Mouse (Mus musculus) inflammation-experienced regulatory T-cells, adult 16 weeks (primary cell): Measurements from ENCODE around the gene Olfr1502. TPM values are rescaled to one million over a fixed set of nuclear protein-coding genes. Genes with fewer than 3 reads are reported as not detected.

ENCODE experiments used
- polyA plus RNA-seq: library from polyadenylated mRNA; unstranded; fragments of 100-300 nt; shearing (Covaris generic); gene quantifications from one replicate; pipeline ENCODE4 v1.2.1, GENCODE M21; 2017

Gene Olfr1502
- not detected for polyA plus RNA-seq

GRCm38 (mm10) chr19:13861495-13861894 lies at the start of gene Olfr1502:
Olfr1502 (plus strand) TSS chr19:13861795.

GRCm38 (mm10) chr19:13819347-13819746 lies 42.2 kb upstream of the Olfr1502 start, which contains the start of gene Olfr1499:
Olfr1499 (minus strand) TSS chr19:13819447.

GRCm38 (mm10) chr19:13830388-13830787 lies 31.2 kb upstream of the Olfr1502 start, which contains the start of gene Olfr1500:
Olfr1500 (minus strand) TSS chr19:13830488.

GRCm38 (mm10) chr19:13850592-13850991 lies 11.0 kb upstream of the Olfr1502 start, which contains the start of gene Olfr1501:
Olfr1501 (minus strand) TSS chr19:13850692.

GRCm38 (mm10) chr19:13897828-13898227 lies 36.2 kb downstream of the Olfr1502 start, which contains the start of gene Olfr1504:
Olfr1504 (minus strand) TSS chr19:13897928.

Other genes starting within 250 kb of the Olfr1502 start
- not detected for gene Olfr1487, start 244.4 kb upstream of the Olfr1502 start, polyA plus RNA-seq
- gene Olfr1489, start 230.2 kb upstream of the Olfr1502 start, polyA plus RNA-seq, result not detected
- not detected for gene Olfr1490, start 210.7 kb upstream of the Olfr1502 start, polyA plus RNA-seq
- gene Olfr1491, start 164.5 kb upstream of the Olfr1502 start, polyA plus RNA-seq, result not detected
- not detected for gene Olfr1493-ps1, start 138.5 kb upstream of the Olfr1502 start, polyA plus RNA-seq
- gene Olfr1494, start 122.1 kb upstream of the Olfr1502 start, polyA plus RNA-seq, result not detected
- gene Olfr1495, start 97.2 kb upstream of the Olfr1502 start, polyA plus RNA-seq, result not detected
- not detected for gene Olfr1496, start 83.9 kb upstream of the Olfr1502 start, polyA plus RNA-seq
- not detected for gene Olfr1497, start 63.6 kb upstream of the Olfr1502 start, polyA plus RNA-seq
- gene Olfr1499, start 42.3 kb upstream of the Olfr1502 start, polyA plus RNA-seq, result not detected
- gene Olfr1500, start 31.3 kb upstream of the Olfr1502 start, polyA plus RNA-seq, result not detected
- not detected for gene Olfr1501, start 11.1 kb upstream of the Olfr1502 start, polyA plus RNA-seq
- not detected for gene Olfr1504, start 36.1 kb downstream of the Olfr1502 start, polyA plus RNA-seq
- gene Olfr1505, start 51.7 kb downstream of the Olfr1502 start, polyA plus RNA-seq, result 0.09 TPM